Mouse (Mus musculus) cerebellum, postnatal 14 days (tissue): ENCODE results near the gene Add2.
"Not testable (repeated sequence)": the region's sequence is repeated elsewhere in the genome, so short reads cannot be mapped to it uniquely, and the experiment has no call there.

Experiments used
- DNase-seq, 2 experiments: peaks; one replicate each; pipeline ENCODE4 v3.0.0; 2021; ENCODE audit warnings: mixed read lengths in 2 of 2

Gene Add2

DNA sequence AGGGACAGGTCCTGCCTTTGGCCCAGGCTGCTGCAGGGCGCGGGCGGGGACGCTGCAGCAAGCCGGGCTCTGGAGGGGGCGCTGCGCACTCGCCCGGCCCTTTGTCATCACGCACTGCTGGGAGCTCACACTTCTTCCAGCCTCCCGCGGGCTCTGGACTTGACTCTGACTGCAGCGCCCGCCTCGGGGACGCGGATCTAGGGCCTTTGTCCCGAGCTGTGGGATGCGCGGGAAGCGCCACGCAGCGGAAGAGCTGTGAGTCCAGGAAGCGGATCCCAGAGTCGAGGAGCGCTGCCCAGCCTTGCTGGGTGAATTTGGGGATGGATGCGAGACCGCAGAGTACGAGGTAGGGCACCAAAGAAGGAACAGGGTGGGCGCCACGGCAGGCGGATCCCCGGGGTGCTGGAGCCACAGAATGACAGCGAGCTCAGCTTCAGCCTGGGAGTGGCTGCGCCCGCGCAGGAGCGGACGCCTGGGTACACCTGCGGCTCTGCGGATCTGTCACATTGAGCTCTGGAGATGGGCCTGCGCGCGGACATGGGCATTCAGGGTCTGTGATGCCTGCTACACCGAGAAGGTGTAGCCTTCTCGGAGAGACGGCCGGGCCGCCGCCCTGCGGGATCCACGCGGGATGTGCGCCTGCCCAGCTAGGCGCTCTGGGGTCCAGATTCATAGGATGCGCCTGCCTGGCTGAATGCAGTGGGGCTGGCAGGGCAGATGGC, at the start of gene Add2:
Gene Add2 (plus strand): TSS at position 81 of the 722 bp plus-strand sequence.
- DNase-seq, result peak; percentile 77 to 79

DNA sequence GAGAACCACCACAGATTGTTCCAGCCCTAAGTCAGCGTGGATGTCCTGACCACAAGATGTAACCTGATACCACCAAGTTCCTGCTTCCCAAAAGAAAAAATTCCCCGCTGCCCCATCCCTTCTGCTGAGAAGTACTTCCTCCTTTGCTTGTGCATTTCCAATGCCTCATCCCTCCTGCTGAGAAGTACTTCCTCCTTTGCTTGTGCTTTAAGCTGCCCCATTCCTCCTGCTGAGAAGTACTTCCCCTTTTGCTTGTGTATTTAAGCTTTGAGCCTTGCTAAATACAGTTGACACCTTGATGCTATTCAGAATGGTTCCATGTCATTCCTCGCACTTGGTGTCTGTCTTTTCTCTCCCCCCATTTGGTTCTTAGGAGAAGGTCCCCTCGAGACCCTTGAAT, 49.7 kb upstream of the Add2 start:
- DNase-seq, result not testable (repeated sequence)

DNA sequence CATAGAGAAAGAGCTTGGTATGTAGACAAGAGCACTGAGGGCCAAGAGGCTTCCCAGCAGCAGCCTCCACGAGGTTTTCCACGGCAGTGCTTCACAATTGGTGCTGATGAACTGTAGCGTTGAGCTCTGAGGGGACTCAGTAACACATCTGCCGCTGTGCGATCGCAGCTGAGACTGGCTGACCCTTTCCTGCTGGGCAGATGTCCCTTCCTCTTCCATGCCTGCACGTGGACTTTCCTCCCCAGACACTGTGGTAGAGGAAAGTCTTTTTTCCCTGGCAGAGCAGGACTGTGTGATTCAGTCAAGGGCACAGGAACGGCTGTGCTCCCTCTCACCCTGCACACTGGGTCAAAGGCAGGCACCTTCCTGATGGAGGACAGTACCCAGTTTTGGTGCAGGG, 44.1 kb upstream of the Add2 start:
- DNase-seq, result no peak

DNA sequence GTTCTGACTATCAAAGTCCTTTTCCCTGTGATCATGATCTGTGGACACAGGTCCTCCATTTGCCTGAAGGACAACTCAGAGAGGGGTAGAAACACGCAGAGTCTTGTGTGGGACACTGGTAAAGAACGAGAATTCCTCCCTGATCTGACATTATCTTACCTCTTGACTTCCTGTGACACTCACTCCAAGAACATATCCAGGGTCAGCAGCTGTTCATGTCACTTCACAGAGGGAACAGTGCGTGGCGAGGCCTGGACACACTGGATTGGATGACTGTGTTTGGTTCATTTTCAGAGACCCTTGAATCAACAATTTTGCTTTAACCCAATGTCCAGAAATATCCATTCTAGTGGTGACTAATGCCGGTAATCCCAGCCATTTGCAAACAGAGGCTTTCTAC, 38.9 kb upstream of the Add2 start:
- not testable (repeated sequence) for DNase-seq

DNA sequence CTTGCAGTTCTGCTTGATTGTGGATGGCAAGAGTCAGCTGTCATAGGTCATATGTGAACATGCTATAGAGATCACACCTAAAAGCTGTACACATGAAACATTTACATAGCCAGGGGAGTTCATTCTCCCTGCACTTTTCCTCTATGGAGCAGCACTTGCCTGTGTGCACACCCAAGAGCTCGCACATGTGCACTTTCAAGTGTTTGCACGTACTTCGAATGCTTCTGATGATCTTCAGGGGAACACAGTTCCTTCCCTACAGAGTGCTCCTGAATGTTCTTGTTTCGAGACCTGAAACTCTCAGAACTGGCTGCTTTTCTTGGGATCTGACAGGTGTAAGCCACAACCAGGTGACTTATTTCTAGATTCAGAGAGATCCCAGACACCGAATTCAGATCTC, 37.7 kb upstream of the Add2 start:
- DNase-seq, result not testable (repeated sequence)

DNA sequence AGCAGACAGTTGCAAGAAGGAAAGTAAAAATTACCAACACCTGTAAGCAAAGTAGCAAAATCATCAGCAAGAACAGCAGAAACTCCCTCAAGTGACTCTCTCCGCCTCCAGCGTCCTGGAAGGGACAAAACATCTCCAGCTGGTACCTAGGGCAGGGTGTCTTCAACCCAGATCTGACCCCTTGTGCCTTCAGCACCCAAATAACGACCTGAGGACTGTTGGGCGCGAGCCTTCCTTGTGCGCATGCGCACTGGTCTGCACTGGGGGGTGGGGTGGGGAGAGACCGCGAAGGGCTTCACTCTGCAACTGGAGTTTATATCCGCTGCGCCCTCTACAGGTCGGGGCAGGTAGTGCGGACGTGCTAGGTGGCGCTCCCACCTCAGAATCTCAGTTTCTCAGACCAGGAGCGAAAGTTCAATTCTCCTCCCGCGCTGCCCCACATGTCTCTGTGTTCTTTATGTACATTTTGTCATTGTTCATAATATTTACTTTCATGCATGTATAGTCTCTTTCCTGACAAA, 25.0 kb upstream of the Add2 start:
- DNase-seq, result peak in 1 of 2 experiments; percentile 36

DNA sequence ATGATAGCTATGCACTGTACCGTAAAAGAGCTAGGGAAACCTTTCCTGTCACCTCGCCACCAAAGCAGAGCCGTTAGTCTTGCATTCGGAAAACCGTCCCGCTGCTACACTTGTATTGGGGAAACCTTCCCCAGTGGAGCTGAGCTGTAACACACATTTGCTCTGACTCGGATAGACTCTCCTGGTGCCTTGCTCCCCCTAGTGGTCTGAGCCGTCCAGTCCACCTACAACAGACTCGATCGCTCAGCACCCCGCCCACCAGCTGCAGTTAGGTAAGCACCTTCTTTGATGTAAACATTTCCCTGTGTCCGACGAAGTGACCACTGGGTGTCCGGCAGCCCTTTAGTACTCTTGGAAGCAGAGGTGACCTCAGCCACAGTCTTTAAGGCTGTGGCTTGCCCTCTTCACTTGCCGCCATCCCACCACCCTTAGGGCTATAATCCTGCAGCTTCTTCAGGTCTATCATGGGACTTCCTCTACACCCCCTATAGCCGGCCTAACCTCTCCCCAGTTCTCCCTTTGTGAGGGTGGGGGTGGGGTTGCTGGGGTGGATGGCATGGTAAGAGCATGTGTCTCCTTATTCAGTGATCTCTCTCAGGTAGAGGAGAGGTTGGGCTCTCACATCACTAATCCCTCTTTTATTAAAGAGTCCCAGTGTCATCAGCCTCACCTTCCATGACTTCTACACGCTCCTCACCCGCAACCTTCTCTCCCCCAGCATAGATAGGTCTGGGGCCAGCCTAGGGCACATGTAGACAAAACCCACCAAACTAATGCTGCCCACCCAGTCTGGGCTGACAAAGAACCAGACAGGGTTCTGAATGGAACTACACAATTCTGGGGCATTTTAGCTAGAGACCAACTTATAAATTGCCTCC, 24.0 kb upstream of the Add2 start:
- peak; percentile 83 to 89 for DNase-seq

DNA sequence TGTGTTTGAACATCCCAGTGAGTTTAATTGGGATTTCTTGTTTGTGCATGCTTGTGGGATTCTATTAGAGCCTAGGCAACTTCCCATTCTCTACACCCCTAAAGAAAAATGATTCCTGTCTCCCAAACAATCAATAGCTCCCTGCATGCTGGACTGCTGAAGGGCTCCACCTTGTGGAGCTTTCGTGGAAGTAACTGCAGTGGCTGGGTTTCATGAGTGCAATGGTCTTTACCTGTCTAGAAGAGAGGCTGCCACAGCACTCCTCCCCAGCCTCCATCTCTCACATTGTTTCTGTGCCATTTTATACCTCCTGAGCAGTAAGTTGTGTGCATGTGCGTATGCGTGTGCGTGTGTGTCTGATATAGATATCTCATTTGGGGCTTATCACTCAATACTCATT, 18.5 kb upstream of the Add2 start:
- DNase-seq, result peak; percentile 74

DNA sequence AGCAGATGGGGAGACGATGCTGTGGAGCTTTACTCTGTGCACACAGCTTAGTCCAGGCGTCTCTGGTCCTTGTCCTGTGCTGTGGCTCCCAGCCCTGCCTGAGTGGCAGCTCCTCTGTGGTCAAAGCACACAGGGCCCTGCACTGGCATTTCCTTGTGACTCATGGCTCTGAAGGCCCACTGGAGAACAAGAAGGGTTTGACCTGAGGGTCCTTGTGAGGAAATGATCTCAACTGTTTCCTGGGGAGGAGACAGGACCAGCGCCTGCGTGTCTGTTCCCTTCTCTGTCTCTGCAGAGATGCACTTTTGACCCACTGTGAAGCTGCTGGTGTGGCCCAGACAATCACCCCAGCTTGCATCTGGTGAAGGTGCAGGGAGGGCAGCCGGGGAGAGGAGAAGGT, 13.7 kb upstream of the Add2 start:
- DNase-seq, result not testable (repeated sequence)

DNA sequence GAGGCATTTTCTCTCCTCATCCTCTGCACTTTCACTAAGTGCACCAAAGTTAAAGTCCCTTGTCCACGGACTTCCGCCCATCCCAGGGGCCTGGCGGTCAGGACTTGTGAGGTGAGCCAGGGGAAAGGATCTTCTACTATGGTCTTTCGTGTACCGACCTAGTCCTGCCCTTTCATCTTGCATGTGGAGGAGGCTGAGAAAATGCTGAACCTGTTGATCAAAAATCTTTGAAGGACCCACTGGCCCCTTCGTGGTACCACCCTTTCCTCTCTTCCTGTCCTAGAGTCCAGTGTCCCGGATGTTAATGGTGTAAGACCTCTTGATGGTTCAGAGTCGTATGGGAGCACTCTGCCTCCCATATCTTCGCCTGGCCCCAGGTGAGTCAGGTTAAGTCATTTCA, 12.6 kb upstream of the Add2 start, which contains the start of gene Figla:
Gene Figla (plus strand): TSS at position 301 of the 400 bp plus-strand sequence.
- DNase-seq, result no peak

DNA sequence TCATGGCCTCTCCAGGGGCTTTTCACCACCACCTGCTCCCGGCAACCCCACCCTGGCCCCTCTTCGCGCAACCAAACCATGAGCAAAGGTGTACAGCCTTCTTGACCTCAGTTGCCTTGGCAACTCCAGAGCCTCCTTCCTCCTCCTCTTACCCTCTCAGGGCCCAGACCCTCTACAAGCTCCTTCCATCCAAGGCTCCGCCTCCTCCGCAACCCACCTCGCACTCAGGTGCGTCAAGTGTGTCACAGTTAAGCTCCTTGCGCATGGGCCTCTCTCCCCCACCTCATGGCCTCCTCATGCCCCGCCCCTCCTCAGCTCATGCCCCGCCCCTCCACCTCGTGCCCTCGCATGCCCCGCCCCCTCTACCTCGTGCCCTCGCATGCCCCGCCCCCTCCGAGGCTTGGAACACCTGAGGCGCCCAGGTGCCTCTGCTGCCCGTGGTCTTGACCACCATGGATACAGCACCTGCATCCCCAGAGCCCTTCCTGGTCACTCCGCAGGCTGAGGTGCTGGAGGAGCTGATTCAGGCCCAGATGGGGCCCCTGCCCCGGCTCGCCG, 11.6 kb upstream of the Add2 start:
- DNase-seq, result no peak

DNA sequence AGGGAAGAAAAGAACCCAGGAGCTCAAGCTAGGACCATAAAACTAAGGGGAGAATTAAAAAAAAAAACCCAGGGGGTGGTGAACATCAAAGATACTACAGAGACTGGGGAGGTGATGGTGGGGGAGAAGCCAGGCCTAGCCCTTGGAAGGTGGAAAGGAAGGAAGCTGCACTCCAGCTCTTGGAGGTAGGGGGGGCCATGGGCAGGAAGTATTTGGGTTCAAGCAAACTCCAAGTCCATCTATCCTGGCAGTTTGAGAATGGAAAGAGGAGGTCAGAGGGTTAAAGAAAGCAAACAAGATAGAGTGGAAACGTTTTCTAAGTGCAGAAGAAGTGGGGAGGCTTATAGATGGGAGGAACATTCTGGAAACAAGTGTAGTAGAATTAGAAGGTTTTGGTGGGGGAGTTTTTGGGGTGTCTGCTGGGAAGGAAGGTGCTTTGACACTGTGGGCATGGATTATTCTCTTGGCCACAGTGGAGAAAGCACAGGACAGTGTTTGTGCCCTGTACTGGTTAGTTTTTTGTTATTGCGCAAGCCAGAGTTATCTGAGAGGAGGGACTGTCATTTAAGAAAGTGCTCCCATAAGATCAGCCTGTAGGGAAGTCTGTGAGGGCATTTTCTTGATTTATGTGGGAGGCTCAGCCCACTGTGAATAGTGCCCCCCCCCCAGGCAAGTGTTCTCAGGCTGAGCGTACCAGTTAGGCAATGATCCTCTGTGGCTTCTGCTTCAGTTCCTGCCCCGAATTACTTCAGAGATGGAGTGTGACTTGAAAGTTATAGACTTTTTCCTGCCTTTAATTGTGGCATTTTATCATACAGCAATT, 8.9 kb upstream of the Add2 start:
- DNase-seq, result no peak

DNA sequence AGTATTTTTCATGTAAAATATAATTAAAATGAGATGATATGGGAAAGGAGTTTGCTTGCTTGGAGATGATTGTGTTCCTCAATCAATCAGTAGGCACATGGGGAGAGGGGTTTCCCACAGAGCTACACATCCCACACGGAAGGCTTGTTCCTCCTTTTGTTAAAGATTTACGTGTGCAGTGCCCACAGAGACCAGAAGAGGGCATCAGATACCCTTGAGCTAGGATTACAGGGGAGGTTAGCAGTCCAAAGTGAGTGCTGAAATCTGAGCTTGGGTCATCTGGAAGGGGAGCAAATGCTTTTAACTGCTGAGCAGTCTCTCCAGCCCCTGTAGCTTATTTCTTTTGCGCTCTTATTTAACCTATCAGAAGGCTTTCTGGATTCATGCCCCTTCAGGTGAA, 7.5 kb upstream of the Add2 start:
- DNase-seq, result peak; percentile 41 to 65

DNA sequence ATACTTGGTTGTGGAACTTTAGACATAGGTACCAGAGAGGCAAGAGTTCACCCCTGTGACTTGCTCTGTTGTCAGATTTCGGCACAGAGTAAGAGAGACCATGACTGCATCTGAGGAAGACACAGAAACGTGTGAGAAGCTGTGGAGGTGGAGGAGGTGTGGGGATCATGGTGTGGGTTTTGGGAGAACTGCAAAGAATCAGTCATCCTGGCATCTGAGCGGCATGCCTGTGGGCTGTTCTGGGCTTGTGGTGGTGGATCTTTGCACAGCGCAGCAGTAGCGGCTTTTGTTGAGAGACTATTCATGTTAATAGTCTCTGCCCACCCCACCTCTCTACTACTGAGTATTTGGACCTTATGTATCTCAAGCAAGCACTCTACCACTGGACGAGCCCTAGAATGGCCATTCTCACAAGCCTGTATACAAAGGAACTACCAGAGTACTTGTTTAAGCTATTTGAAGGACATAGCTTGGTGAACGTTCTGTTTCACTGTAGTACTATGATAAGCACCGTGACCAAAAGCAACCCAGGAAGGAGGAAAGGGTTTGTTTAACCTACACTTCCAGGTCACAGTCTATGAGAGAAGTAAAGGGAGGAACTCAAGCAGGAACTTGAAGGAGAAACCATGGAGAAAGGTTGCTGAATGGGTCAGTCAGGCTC, 1.7 kb upstream of the Add2 start:
- DNase-seq, result no peak

DNA sequence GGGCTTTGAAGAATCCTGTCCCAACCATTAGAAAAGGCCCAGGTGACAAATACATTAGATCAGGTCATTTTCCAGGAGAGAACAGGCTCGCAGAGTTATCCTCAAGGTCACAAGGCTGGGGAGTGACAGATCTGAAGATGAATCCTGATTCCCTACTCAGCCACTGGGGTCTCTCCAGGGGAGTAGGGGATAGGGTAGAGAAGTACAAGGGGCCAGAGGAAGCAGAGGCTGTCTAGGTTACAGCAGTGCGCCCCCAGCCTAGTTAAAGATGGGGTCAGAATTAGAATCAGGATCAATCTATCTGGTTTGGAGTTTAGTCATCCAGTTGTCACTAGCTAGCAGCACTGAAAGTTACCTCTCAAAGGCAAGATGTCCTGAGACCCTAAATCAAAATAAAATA, 331 bp upstream of the Add2 start:
- no peak for DNase-seq

DNA sequence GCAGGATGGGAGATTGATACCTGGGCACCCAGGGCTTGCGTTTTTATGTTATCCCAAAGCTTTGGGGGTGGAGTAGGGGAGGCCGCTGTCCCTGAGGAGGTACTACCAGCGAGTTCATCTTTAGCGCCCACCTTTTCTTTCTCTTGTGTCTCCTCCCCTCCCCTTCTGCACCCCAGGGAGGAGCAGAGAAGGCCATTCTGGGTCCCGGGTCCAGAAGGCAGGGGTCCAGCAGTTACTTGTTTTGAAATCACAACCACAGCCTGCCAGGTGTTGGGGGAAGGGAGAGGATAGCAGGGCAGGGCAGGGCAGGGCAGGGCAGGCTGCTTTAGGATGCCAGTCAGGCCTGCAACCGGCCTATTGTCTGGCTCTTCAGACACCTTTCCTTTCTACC, 837 bp downstream of the Add2 start:
- peak in 1 of 2 experiments; percentile 69 for DNase-seq

DNA sequence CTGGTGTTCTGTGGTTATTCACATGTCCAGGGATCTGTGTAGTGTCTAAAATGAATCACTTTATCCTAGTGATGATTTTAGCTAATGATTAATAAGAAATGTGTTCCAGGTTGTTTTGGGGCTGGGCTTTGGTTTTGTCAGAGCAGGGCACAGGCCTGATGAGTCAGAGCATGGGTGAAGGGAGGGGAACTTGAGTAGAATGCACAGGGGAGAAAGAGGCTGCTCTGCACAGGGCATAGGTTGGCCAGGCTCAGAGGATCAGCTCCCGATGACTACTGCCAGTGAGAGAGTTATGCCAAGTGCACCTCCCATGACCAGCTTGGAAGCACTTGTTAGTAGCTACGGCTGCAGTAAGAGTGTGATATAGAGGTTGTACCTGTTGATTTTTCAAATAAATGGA, 3.0 kb downstream of the Add2 start:
- peak in 1 of 2 experiments; percentile 49 for DNase-seq

DNA sequence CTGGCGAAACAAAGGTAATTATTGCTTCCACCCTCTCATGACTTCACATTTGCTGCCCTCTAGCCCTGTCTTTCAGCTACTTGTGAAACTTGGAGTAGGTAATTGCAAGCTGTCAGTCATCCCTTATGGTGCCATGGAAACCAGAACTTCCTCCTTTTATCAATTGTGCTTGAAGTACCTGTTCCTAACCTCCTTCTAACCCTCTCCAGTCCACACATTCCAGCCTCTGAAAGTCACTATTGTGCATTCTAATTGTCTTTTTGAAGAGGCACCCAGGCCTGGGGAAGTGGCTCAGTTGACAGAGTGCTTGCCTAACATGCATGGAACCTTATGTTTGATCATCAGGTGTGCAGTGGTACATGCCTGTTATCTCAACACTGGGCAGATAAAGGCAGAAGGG, 5.2 kb downstream of the Add2 start:
- DNase-seq, result no peak

DNA sequence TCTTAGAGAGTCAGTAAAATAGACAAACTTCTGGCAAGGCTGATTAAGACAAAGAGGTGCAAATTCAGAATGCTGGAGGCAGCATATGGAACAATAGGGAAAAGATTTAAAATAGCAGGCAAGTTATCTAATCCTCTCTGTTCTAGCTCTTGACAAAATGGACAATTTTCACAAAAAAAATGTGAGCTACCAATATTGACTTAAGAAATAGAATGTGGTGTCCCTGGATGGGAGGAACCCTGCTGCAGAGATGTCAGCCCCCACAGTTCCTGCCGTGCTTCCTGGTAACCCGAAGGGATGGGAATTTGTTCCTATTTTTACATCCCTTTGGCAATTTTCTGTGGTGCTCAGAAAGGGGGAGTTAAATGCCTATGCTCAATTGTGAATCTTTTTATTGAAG, 10.4 kb downstream of the Add2 start:
- no peak for DNase-seq

DNA sequence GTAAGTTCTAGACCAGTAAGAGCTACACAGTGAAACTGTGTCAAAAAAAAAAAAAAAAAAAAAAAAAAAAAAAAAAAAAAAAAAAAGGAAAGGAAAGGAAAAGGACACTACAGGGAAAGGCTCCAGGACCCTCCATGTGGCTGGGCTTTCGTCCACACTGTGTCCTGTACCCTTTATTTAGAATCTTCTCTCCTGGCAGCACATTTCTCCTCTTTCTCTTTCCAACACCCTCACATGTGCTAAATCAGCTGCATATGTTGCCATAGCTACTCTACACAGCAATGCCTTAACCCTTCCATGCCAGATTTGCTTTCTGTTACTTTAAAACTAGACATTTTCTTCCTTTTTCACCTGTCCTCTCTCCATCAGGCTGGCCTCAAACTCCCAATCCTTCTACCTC, 11.7 kb downstream of the Add2 start:
- peak; percentile 49 to 70 for DNase-seq

DNA sequence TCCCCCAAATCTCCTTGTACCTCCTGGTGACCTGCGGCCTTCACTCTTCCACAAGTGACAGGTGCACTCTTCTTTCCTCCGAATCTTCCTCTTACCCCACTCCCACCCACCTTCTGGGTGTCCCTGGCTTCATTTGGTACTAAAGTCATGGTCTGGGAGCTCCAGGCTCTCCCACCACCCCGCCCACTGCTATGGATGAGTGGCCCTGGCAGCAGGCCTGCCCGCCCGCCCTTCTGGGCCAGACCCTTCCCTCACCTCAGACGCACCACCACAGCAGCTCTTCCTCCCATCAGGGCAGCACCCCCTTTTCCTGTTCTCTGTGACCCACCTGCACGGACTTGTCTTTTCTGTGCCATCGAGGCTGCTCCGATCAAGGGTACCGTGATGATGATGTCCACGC, 19.0 kb downstream of the Add2 start:
- DNase-seq, result no peak

DNA sequence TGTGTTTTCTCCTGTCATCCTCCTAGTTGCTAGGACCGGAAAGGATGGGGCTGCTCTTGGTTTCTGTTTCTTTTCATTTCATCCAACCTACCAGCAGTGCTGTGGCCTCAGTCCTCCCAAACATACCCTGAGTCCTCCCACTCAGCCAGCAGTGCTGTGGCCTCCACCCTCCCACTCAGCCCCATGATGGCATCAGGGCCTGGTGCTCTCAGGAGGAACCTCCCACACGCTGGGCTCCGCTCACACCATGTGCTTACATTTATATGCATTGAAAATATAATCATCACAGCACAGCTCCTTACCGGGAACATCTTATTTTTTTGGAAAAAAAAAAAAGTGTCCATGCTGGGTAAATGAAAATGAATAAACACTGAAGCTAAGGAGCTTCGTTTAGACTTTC, 20.0 kb downstream of the Add2 start:
- no peak for DNase-seq
